Mouse (Mus musculus) limb, embryonic 11.5 days (tissue): ENCODE results near the gene Plekhm3. TPM values are rescaled to one million over a fixed set of nuclear protein-coding genes. Genes with fewer than 3 reads are reported as not detected.

Source experiments
- ATAC-seq: fragments of 200-750 bp; cut with Nextera tagmentation; 2 replicates; pipeline ENCODE4 v1.8.0; 2017; ENCODE audit warnings: low read depth; ENCODE audit not compliant: insufficient number of reproducible peaks, low FRiP score, low TSS enrichment
- DNase-seq: peaks from one replicate; pipeline ENCODE4 v3.0.0-alpha.2; 2015; ENCODE audit warnings: low spot score
- H3K27ac ChIP-seq: fragments of 300-500 bp; sonication (generic); replicated peaks from 2 replicates; pipeline ENCODE4 v1.5.1; 2014; ENCODE audit warnings: low read depth, mild to moderate bottlenecking, low read length
- H3K27me3 ChIP-seq: fragments of 300-500 bp; sonication (generic); 2 replicates; pipeline ENCODE4 v1.6.1; 2014; ENCODE audit warnings: mild to moderate bottlenecking, low read length, mixed read lengths; ENCODE audit not compliant: control insufficient read depth, insufficient read depth
- H3K36me3 ChIP-seq: fragments of 300-500 bp; sonication (generic); 2 replicates; pipeline ENCODE4 v1.6.1; 2014; ENCODE audit warnings: mild to moderate bottlenecking, low read length, moderate library complexity, mixed read lengths; ENCODE audit not compliant: control insufficient read depth, insufficient read depth
- H3K4me1 ChIP-seq: fragments of 300-500 bp; sonication (generic); 2 replicates; pipeline ENCODE4 v1.6.1; 2014; ENCODE audit warnings: low read length, mixed read lengths; ENCODE audit not compliant: control insufficient read depth, insufficient read depth
- H3K4me2 ChIP-seq: fragments of 300-500 bp; sonication (generic); 2 replicates; pipeline ENCODE4 v1.6.1; 2014; ENCODE audit warnings: low read depth, mild to moderate bottlenecking, moderate library complexity; ENCODE audit not compliant: severe bottlenecking
- H3K4me3 ChIP-seq: fragments of 300-500 bp; sonication (generic); 2 replicates; pipeline ENCODE4 v1.5.1; 2014; ENCODE audit warnings: low read depth, low read length
- H3K9ac ChIP-seq: fragments of 300-500 bp; sonication (generic); 2 replicates; pipeline ENCODE4 v1.6.1; 2014; ENCODE audit warnings: mild to moderate bottlenecking, low read length
- H3K9me3 ChIP-seq: fragments of 300-500 bp; sonication (generic); 2 replicates; pipeline ENCODE4 v1.6.1; 2016; ENCODE audit warnings: low read length; ENCODE audit not compliant: control insufficient read depth
- WGBS: fragments of 180-500 bp; shearing (Covaris S2); extraction: QIAGEN DNeasy Blood & Tissue Kit; methylation state at CpG from one replicate; pipeline ENCODE4 v1.1.7; 2014; 5-methylcytosine and 5-hydroxymethylcytosine counted together
- polyA plus RNA-seq: library from polyadenylated mRNA; unstranded; fragments of >200 nt; fragmentation: Nextera tagmentation; extraction: Ambion mirVana; gene quantifications from 2 replicates; pipeline ENCODE4 v1.2.1, GENCODE M21; 2014

The Plekhm3 gene
- polyA plus RNA-seq, 1 experiment from 2014 or later, result 7.8 TPM

DNA sequence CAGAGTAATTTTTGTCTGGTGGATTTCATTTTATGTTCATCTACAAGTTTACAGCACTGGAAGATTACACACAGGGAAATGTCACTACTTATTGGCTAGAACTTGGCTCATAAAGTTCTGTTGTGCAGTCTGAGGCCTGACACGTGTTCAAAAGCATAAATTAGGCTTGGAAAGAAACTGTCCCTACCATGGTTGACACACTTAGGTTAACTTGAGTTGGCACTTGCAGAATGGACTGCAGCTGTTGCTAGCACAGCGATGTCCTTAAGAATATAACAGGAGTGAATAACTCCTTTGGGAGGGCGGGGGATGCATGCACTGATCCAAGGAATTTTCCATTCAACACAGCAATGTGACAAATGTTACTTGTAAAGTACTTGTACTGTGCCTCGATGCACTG is 53.2 kb downstream of the Plekhm3 start:
- Histone ChIP-seq H3K27ac (no peak overlapping the region), H3K4me2 (no peak overlapping the region), H3K4me1 (no peaks in the 10 kb centered on the region), H3K36me3 (no peaks in the 10 kb centered on the region), H3K9ac (no peak overlapping the region), H3K9me3 (no peaks in the 10 kb centered on the region), H3K27me3 (no peaks in the 10 kb centered on the region), H3K4me3 (no peak overlapping the region)
- WGBS, result 83% methylated on average over 4 of the region's 4 CpGs
- DNase-seq, result no peak
- ATAC-seq, result no peak

DNA sequence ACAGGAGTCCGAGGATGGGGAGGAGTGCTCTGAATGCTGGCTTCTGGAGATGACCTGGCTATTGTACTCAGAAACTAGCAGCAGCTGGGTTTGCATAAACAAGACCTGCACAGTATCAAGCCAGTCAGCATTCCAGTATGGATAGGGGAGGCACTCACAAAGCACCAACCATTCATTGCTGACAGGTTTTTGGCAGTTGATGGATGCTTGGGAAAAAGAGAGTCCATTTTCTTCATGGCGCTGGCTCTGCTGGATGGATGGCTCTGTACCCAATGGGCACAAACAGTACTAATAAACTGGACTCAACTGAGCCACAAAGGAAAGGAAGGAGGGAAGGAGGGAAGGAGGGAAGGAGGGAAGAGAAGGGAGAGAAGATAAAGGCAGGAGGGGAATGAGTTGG is 53.8 kb downstream of the Plekhm3 start:
- Histone ChIP-seq H3K4me1 (no peaks in the 10 kb centered on the region), H3K9ac (no peak overlapping the region), H3K4me2 (no peak overlapping the region), H3K9me3 (no peaks in the 10 kb centered on the region), H3K36me3 (no peaks in the 10 kb centered on the region), H3K4me3 (no peak overlapping the region), H3K27ac (no peak overlapping the region), H3K27me3 (no peaks in the 10 kb centered on the region)
- DNase-seq (no peak), ATAC-seq (no peak)
- 74% methylated on average over 2 of the region's 2 CpGs for WGBS

- no peak for ATAC-seq
- Histone ChIP-seq H3K27ac (no peak overlapping the region), H3K4me3 (no peak overlapping the region), H3K9ac (no peak overlapping the region), H3K4me2 (no peak overlapping the region), H3K9me3 (no peaks in the 10 kb centered on the region), H3K4me1 (no peaks in the 10 kb centered on the region), H3K36me3 (no peaks in the 10 kb centered on the region), H3K27me3 (no peaks in the 10 kb centered on the region)
- 94% methylated on average over 3 of the region's 3 CpGs for WGBS
- DNase-seq, result no peak
These were observed 56.9 kb downstream of the Plekhm3 start for GRCm38 (mm10) chr1:64899763-64900162.

- DNase-seq (no peak), ATAC-seq (no peak)
- Histone ChIP-seq H3K36me3 (no peaks in the 10 kb centered on the region), H3K4me3 (no peak overlapping the region), H3K27ac (no peak overlapping the region), H3K4me2 (no peak overlapping the region), H3K9ac (no peak overlapping the region), H3K9me3 (no peaks in the 10 kb centered on the region), H3K27me3 (no peaks in the 10 kb centered on the region), H3K4me1 (no peaks in the 10 kb centered on the region)
- 95% methylated on average over 2 of the region's 2 CpGs for WGBS
These were observed 59.1 kb downstream of the Plekhm3 start for GRCm38 (mm10) chr1:64897485-64897884.

DNA sequence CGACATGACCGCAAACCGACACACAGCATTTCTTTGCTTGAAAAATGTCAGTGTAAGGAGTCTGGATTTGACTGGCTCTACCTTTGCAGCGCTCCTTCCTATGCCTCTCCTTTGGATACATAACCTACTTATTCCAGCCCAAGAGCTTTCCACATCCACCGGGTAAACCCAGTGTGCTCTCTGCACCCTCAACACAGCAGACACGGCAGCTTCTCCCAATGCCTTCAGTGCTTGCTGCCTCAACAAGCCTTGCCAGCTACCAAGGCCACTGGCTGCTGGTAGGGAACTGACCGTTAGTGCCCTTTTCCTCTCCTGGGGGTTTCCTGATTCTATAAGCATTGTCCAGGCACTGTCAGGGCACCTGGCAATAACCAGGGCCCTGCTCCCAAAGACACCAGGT is 62.8 kb downstream of the Plekhm3 start:
- Histone ChIP-seq H3K27ac (no peak overlapping the region), H3K4me1 (no peaks in the 10 kb centered on the region), H3K9ac (no peak overlapping the region), H3K9me3 (no peaks in the 10 kb centered on the region), H3K4me3 (no peak overlapping the region), H3K4me2 (no peak overlapping the region), H3K36me3 (no peaks in the 10 kb centered on the region), H3K27me3 (no peaks in the 10 kb centered on the region)
- DNase-seq (no peak), ATAC-seq (no peak)
- WGBS, result 96% methylated on average over 7 of the region's 7 CpGs

DNA sequence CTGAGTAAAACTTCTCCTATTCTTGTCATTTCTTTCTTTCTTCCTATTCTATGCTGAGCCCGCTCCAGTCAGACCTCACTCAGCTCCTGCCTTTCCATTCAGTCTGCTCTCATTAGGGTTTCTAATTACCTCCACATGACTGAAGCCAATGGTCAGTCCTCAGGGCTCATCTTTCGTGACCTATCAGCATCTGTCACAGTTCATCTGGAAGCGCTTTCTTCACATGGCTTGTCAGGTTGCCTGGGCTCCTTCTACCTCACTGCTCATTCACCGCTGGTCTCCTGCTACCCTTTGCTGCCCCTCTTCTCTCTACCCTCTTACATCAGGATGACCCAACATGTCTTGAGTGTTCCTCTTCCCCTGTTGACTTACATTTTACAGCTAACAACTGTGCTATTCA is 65.3 kb downstream of the Plekhm3 start:
- Histone ChIP-seq H3K27me3 (no peaks in the 10 kb centered on the region), H3K9me3 (no peaks in the 10 kb centered on the region), H3K27ac (no peak overlapping the region), H3K4me3 (no peak overlapping the region), H3K4me1 (no peaks in the 10 kb centered on the region), H3K36me3 (no peaks in the 10 kb centered on the region), H3K4me2 (no peak overlapping the region), H3K9ac (no peak overlapping the region)
- DNase-seq, result no peak
- WGBS, result 56% methylated on average over 4 of the region's 4 CpGs
- no peak for ATAC-seq

- DNase-seq, result no peak
- Histone ChIP-seq H3K27ac (no peak overlapping the region), H3K27me3 (no peaks in the 10 kb centered on the region; the same call in 1 of the 2 replicates), H3K4me2 (no peak overlapping the region), H3K4me1 (no peaks in the 10 kb centered on the region), H3K9ac (no peak overlapping the region), H3K4me3 (no peak overlapping the region), H3K9me3 (no peaks in the 10 kb centered on the region), H3K36me3 (no peaks in the 10 kb centered on the region)
- WGBS, result 83% methylated on average over 2 of the region's 2 CpGs
- no peak for ATAC-seq
These were observed 69.0 kb downstream of the Plekhm3 start for GRCm38 (mm10) chr1:64887502-64888203.

DNA sequence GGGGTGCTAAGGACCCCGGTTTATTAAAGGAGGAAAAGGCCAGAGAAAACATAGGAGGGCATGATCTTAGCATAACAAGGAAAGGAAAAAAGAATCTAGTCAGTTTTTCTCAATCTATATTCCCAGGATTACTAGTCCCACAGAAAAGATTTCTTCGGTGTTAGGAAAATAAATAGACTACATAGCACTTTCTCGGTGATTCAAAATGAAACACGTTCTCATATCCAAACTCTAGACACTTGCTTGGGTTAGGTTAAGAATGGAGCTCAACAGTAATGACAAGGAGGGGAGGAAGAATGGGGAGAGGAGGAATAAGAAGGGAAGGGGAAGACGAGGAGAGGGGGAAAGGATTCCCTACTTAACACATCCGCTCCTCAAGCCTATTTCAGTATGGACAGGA is 69.9 kb downstream of the Plekhm3 start:
- H3K9me3 ChIP-seq, result no peaks in the 10 kb centered on the region
- no peaks in the 10 kb centered on the region for H3K36me3 ChIP-seq
- no peaks in the 10 kb centered on the region for H3K4me1 ChIP-seq
- H3K9ac ChIP-seq, result no peak overlapping the region
- DNase-seq, result no peak
- no peak overlapping the region for H3K4me3 ChIP-seq
- no peak overlapping the region for H3K27ac ChIP-seq
- no peak overlapping the region for H3K4me2 ChIP-seq
- ATAC-seq, result no peak
- 94% methylated on average over 6 of the region's 6 CpGs for WGBS
- no peaks in the 10 kb centered on the region; the same call in 1 of the 2 replicates for H3K27me3 ChIP-seq

- no peak overlapping the region for H3K27ac ChIP-seq
- WGBS, result 75% methylated on average over 3 of the region's 3 CpGs
- no peak overlapping the region for H3K4me3 ChIP-seq
- H3K36me3 ChIP-seq, result no peaks in the 10 kb centered on the region
- H3K4me2 ChIP-seq, result no peak overlapping the region
- peaks cover 6% of the 10 kb centered on the region for H3K27me3 ChIP-seq
- no peak for ATAC-seq
- no peaks in the 10 kb centered on the region for H3K9me3 ChIP-seq
- no peak overlapping the region for H3K9ac ChIP-seq
- DNase-seq, result no peak
- H3K4me1 ChIP-seq, result no peaks in the 10 kb centered on the region
These were observed 71.3 kb downstream of the Plekhm3 start for GRCm38 (mm10) chr1:64885328-64885727.
